Mouse (Mus musculus) spleen, postnatal 10 days (tissue): ENCODE data around the gene Exosc8.
"Not testable (repeated sequence)": the region's sequence is repeated elsewhere in the genome, so short reads cannot be mapped to it uniquely, and the experiment has no call there.

Experiments used
- DNase-seq, 2 experiments: peaks; one replicate each; pipeline ENCODE4 v3.0.0; 2021 to 2022; ENCODE audit warnings: low spot score in 2 of 2

Exosc8 gene

GRCm38 (mm10) chr3:54736101-54736927 lies 1.1 kb upstream of the Exosc8 start:
- DNase-seq: peak; percentile 26 to 27

GRCm38 (mm10) chr3:54734411-54735246 lies 564 bp downstream of the Exosc8 start:
- DNase-seq: peak; percentile 91 to 94

GRCm38 (mm10) chr3:54732371-54732770 lies 2.8 kb downstream of the Exosc8 start:
- DNase-seq: no peak

- no peak for DNase-seq
Observed at GRCm38 (mm10) chr3:54731626-54732150, 3.5 kb downstream of the Exosc8 start.

- DNase-seq: no peak
Observed at GRCm38 (mm10) chr3:54728100-54728499, 7.1 kb downstream of the Exosc8 start.

- DNase-seq: no peak
Observed at GRCm38 (mm10) chr3:54727588-54727987, 7.6 kb downstream of the Exosc8 start.

GRCm38 (mm10) chr3:54725344-54725743 lies 9.8 kb downstream of the Exosc8 start:
- DNase-seq: no peak

GRCm38 (mm10) chr3:54723741-54724500 lies 11.3 kb downstream of the Exosc8 start:
- peak in 1 of 2 experiments; percentile 46 for DNase-seq

- DNase-seq: no peak
Observed at GRCm38 (mm10) chr3:54718947-54719346, 16.2 kb downstream of the Exosc8 start.

GRCm38 (mm10) chr3:54717348-54717747 lies 17.8 kb downstream of the Exosc8 start:
- DNase-seq: no peak

- DNase-seq: no peak
Observed at GRCm38 (mm10) chr3:54715461-54715860, 19.7 kb downstream of the Exosc8 start.

GRCm38 (mm10) chr3:54714253-54714652 lies 20.9 kb downstream of the Exosc8 start, which contains the start of gene Gm21958:
TSS of gene Gm21958 (minus strand) at chr3:54714353.
- DNase-seq: no peak

- DNase-seq: peak in 1 of 2 experiments; percentile 16
Observed at GRCm38 (mm10) chr3:54708972-54709371, 26.2 kb downstream of the Exosc8 start.

- DNase-seq: not testable (repeated sequence)
Observed at GRCm38 (mm10) chr3:54704106-54704505, 31.1 kb downstream of the Exosc8 start.

GRCm38 (mm10) chr3:54699759-54700301 lies 35.4 kb downstream of the Exosc8 start:
- DNase-seq: no peak

GRCm38 (mm10) chr3:54693056-54693415 lies 42.2 kb downstream of the Exosc8 start:
- no peak for DNase-seq

- peak; percentile 89 to 96 for DNase-seq
Observed at GRCm38 (mm10) chr3:54692202-54693055, 42.8 kb downstream of the Exosc8 start, which contains the start of gene Supt20. TSS of gene Supt20 (plus strand) at chr3:54692807.

GRCm38 (mm10) chr3:54689091-54689490 lies 46.1 kb downstream of the Exosc8 start:
- DNase-seq: no peak

GRCm38 (mm10) chr3:54687245-54687644 lies 47.9 kb downstream of the Exosc8 start:
- no peak for DNase-seq

GRCm38 (mm10) chr3:54685202-54685601 lies 50.0 kb downstream of the Exosc8 start:
- DNase-seq: no peak
